Comparison of ENCODE assay signal across 7 mouse cellular contexts in the genomic region with DNA sequence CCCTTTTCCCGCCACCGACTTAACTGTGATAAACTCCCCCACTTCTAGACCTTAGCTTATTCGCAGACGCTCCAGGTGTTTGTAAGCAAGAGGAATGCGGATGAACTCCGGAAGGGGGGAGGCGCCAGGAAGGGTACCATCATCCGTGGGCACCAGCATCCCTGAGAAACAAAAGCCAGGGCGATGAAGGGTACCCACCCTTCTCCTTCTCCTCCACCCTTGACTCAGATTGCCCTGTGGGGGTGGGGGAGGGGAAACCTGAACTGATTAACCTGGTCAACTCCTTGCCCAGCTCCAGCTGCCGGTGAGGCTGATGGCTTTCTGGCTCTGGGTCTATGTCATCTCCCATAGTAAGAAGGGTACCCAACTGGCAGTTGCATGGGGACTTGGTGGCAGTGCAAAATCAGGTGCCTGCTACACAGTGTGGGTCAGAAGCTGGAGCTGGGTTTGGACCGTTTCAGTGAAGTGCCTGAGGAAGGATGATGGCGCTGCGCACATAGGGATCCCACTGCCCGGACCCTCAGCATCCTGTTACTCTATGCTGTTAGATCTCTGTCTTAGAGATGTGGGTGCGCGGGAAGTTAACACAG.
DNase-seq lines count a peak whose midpoint lies in the region; ATAC-seq and TF ChIP-seq lines count a peak whose summit lies in the region.

No protein-coding gene starts in this region.

- peaks cover 29% of the 10 kb centered on the region for H3K27me3 ChIP-seq in lung, embryonic 14.5 days (ENCODE audit: insufficient read depth, low read length)
- H3K27me3 ChIP-seq in forebrain, embryonic 16.5 days (replicated peaks; ENCODE audit: control insufficient read depth, insufficient read depth, low read length): no peaks in the 10 kb centered on the region
- peaks cover 7% of the 10 kb centered on the region; the same call in 1 of the 2 replicates for H3K27me3 ChIP-seq in neural tube, embryonic 15.5 days (replicated peaks)

- no peak for TF ChIP-seq CTCF in lung, embryonic 14.5 days (IDR thresholded peaks at IDR 0.05; ENCODE audit: low read depth)

- 0 out of 2 replicates have a peak overlapping the region, but pooled peaks have one; percentile 29 for H3K4me3 ChIP-seq in lung, embryonic 14.5 days (ENCODE audit: low read depth, low read length)
- peak overlapping the region; percentile 41 for H3K4me3 ChIP-seq in forebrain, embryonic 16.5 days (replicated peaks; ENCODE audit: low read length)
- peak overlapping the region; percentile 26 for H3K4me3 ChIP-seq in neural tube, embryonic 15.5 days (replicated peaks)

- no peak overlapping the region for H3K9ac ChIP-seq in lung, embryonic 14.5 days
- peak overlapping the region; percentile 10 for H3K9ac ChIP-seq in forebrain, embryonic 16.5 days (replicated peaks; ENCODE audit: low read depth, low read length)
- no peak overlapping the region for H3K9ac ChIP-seq in neural tube, embryonic 15.5 days (replicated peaks)

- H3K9me3 ChIP-seq in lung, embryonic 14.5 days (ENCODE audit: low read depth, low read length): no peaks in the 10 kb centered on the region
- no peaks in the 10 kb centered on the region for H3K9me3 ChIP-seq in forebrain, embryonic 16.5 days (ENCODE audit: control insufficient read depth, low read length)
- H3K9me3 ChIP-seq in neural tube, embryonic 15.5 days (replicated peaks): no peaks in the 10 kb centered on the region

- DNase-seq in lung, embryonic 14.5 days: no peak
- DNase-seq in lung, postnatal 4 days: no peak
- DNase-seq in kidney, postnatal 14 days: peak; percentile 32
- DNase-seq in thymus, postnatal 25 days: no peak
- DNase-seq in spleen, postnatal 10 days (ENCODE audit: low spot score in 2 of 2): no peak

- H3K4me2 ChIP-seq in lung, embryonic 14.5 days: peak overlapping the region; percentile 62
- peak overlapping the region; percentile 58 for H3K4me2 ChIP-seq in forebrain, embryonic 16.5 days (ENCODE audit: low read length)
- H3K4me2 ChIP-seq in neural tube, embryonic 15.5 days: peak overlapping the region; percentile 59

- WGBS in lung, embryonic 14.5 days: 4% methylated on average over 16 of the region's 16 CpGs
- 2% methylated on average over 16 of the region's 16 CpGs for WGBS in forebrain, embryonic 16.5 days
- WGBS in neural tube, embryonic 15.5 days: 6% methylated on average over 16 of the region's 16 CpGs

- no peak overlapping the region for H3K27ac ChIP-seq in lung, embryonic 14.5 days (ENCODE audit: low read depth)
- peak overlapping the region; percentile 97 for H3K27ac ChIP-seq in forebrain, embryonic 16.5 days (ENCODE audit: low read length)
- peak overlapping the region; percentile 90 for H3K27ac ChIP-seq in neural tube, embryonic 15.5 days (replicated peaks)

- no peaks in the 10 kb centered on the region for H3K36me3 ChIP-seq in lung, embryonic 14.5 days (ENCODE audit: insufficient read depth)
- no peaks in the 10 kb centered on the region for H3K36me3 ChIP-seq in forebrain, embryonic 16.5 days (ENCODE audit: control insufficient read depth, insufficient read depth)
- no peaks in the 10 kb centered on the region for H3K36me3 ChIP-seq in neural tube, embryonic 15.5 days

- ATAC-seq in lung, embryonic 14.5 days (ENCODE audit: insufficient read depth): no peak
- peak; percentile 5; the same call in 1 of the 2 replicates for ATAC-seq in forebrain, embryonic 16.5 days
- peak; percentile 49 for ATAC-seq in neural tube, embryonic 15.5 days (ENCODE audit: low FRiP score)

- H3K4me1 ChIP-seq in lung, embryonic 14.5 days (ENCODE audit: insufficient read depth): peaks cover 4% of the 10 kb centered on the region; the same call in 1 of the 2 replicates
- peaks cover 48% of the 10 kb centered on the region for H3K4me1 ChIP-seq in forebrain, embryonic 16.5 days (replicated peaks; ENCODE audit: control insufficient read depth, insufficient read depth, low read length)
- peaks cover 56% of the 10 kb centered on the region for H3K4me1 ChIP-seq in neural tube, embryonic 15.5 days
